Mouse (Mus musculus) adrenal gland, postnatal 25 days (tissue): ENCODE measurements around the gene Ncs1. TPM values are rescaled to one million over a fixed set of nuclear protein-coding genes. Genes with fewer than 3 reads are reported as not detected.

Source experiments
- DNase-seq: peaks from one replicate; pipeline ENCODE4 v3.0.0; 2021; ENCODE audit warnings: mixed read lengths
- total RNA-seq: library from RNA; stranded (reverse); gene quantifications from 2 replicates; pipeline ENCODE4 v1.2.3, GENCODE M21; 2021

Gene Ncs1
- total RNA-seq, 1 experiment from 2014 or later: 2.9 TPM

GRCm38 (mm10) chr2:31281138-31281537, 35.5 kb downstream of the Ncs1 start:
- DNase-seq: no peak

GRCm38 (mm10) chr2:31282266-31282665, 36.6 kb downstream of the Ncs1 start:
- DNase-seq: no peak

- no peak for DNase-seq
These were observed 37.3 kb downstream of the Ncs1 start for GRCm38 (mm10) chr2:31282880-31283279.

- no peak for DNase-seq
These were observed 38.9 kb downstream of the Ncs1 start for GRCm38 (mm10) chr2:31284531-31284930.

- peak; percentile 74 for DNase-seq
These were observed 45.8 kb downstream of the Ncs1 start for GRCm38 (mm10) chr2:31291421-31291820.

GRCm38 (mm10) chr2:31294985-31295384, 49.4 kb downstream of the Ncs1 start:
- DNase-seq: peak; percentile 81

GRCm38 (mm10) chr2:31296395-31296794, 50.8 kb downstream of the Ncs1 start:
- no peak for DNase-seq

GRCm38 (mm10) chr2:31297602-31298268, 52.1 kb downstream of the Ncs1 start:
- peak; percentile 37 for DNase-seq

- no peak for DNase-seq
These were observed 53.2 kb downstream of the Ncs1 start for GRCm38 (mm10) chr2:31298814-31299213.

GRCm38 (mm10) chr2:31299266-31299665, 53.6 kb downstream of the Ncs1 start:
- no peak for DNase-seq

GRCm38 (mm10) chr2:31299996-31300395, 54.4 kb downstream of the Ncs1 start:
- DNase-seq: no peak

- DNase-seq: no peak
These were observed 57.6 kb downstream of the Ncs1 start for GRCm38 (mm10) chr2:31303177-31303576.

GRCm38 (mm10) chr2:31304191-31304590, 58.6 kb downstream of the Ncs1 start:
- no peak for DNase-seq

GRCm38 (mm10) chr2:31304801-31305665, 59.4 kb downstream of the Ncs1 start:
- no peak for DNase-seq

GRCm38 (mm10) chr2:31305684-31306083, 60.1 kb downstream of the Ncs1 start:
- peak; percentile 56 for DNase-seq

- no peak for DNase-seq
These were observed 62.6 kb downstream of the Ncs1 start for GRCm38 (mm10) chr2:31308257-31308656.

GRCm38 (mm10) chr2:31309549-31309948, 63.9 kb downstream of the Ncs1 start:
- DNase-seq: no peak

- no peak for DNase-seq
These were observed 68.4 kb downstream of the Ncs1 start, which contains the start of gene Hmcn2 for GRCm38 (mm10) chr2:31314007-31314465. Hmcn2 (plus strand) TSS chr2:31314415.

GRCm38 (mm10) chr2:31318162-31318561, 72.5 kb downstream of the Ncs1 start:
- DNase-seq: peak; percentile 23

- DNase-seq: no peak
These were observed 73.6 kb downstream of the Ncs1 start for GRCm38 (mm10) chr2:31319200-31319599.

- no peak for DNase-seq
These were observed 81.6 kb downstream of the Ncs1 start for GRCm38 (mm10) chr2:31327186-31327585.

GRCm38 (mm10) chr2:31337706-31338330, 92.2 kb downstream of the Ncs1 start:
- no peak for DNase-seq

GRCm38 (mm10) chr2:31339826-31340225, 94.2 kb downstream of the Ncs1 start:
- DNase-seq: no peak
